Mouse (Mus musculus) lung, embryonic 16.5 days (tissue): ENCODE measurements around the gene Rbm7. TPM values are rescaled to one million over a fixed set of nuclear protein-coding genes. Genes with fewer than 3 reads are reported as not detected.
A peak's percentile ranks its signal among the peaks of the same experiment; 100 is the strongest.

Source experiments
- ATAC-seq: fragments of 200-750 bp; cut with Nextera tagmentation; 2 replicates; pipeline ENCODE4 v1.8.0; 2017; ENCODE audit warnings: low read depth, mild to moderate bottlenecking, moderate library complexity
- H3K27ac ChIP-seq: fragments of 300-500 bp; sonication (generic); 2 replicates; pipeline ENCODE4 v1.5.1; 2014; ENCODE audit warnings: mild to moderate bottlenecking, control low read depth, low read length
- H3K27me3 ChIP-seq: fragments of 300-500 bp; sonication (generic); 2 replicates; pipeline ENCODE4 v1.6.1; 2014; ENCODE audit warnings: low read depth, low read length, mixed read lengths; ENCODE audit not compliant: control insufficient read depth, insufficient read depth
- H3K36me3 ChIP-seq: fragments of 300-500 bp; sonication (generic); 2 replicates; pipeline ENCODE4 v1.6.1; 2014; ENCODE audit warnings: low read length; ENCODE audit not compliant: control insufficient read depth, insufficient read depth
- H3K4me1 ChIP-seq: fragments of 300-500 bp; sonication (generic); replicated peaks from 2 replicates; pipeline ENCODE4 v1.6.1; 2014; ENCODE audit warnings: low read length, mixed read lengths; ENCODE audit not compliant: control insufficient read depth, insufficient read depth
- H3K4me2 ChIP-seq: fragments of 300-500 bp; sonication (generic); 2 replicates; pipeline ENCODE4 v1.6.1; 2014; ENCODE audit warnings: low read depth, low read length, control low read depth
- H3K4me3 ChIP-seq: fragments of 300-500 bp; sonication (generic); 2 replicates; pipeline ENCODE4 v1.5.1; 2014; ENCODE audit warnings: mild to moderate bottlenecking, low read length, control low read depth
- H3K9ac ChIP-seq: fragments of 300-500 bp; sonication (generic); 2 replicates; pipeline ENCODE4 v1.6.1; 2014; ENCODE audit warnings: low read length, control low read depth
- H3K9me3 ChIP-seq: fragments of 300-500 bp; sonication (generic); 2 replicates; pipeline ENCODE4 v1.6.1; 2016; ENCODE audit warnings: low read length; ENCODE audit not compliant: control insufficient read depth
- WGBS: fragments of 180-500 bp; shearing (Covaris S2); extraction: QIAGEN DNeasy Blood & Tissue Kit; methylation state at CpG from one replicate; pipeline ENCODE4 v1.1.7; 2014; 5-methylcytosine and 5-hydroxymethylcytosine counted together
- polyA plus RNA-seq: library from polyadenylated mRNA; unstranded; fragments of >200 nt; fragmentation: Nextera tagmentation; extraction: Ambion mirVana; gene quantifications from 2 replicates; pipeline ENCODE4 v1.2.1, GENCODE M21; 2015

Rbm7 gene
- polyA plus RNA-seq, 1 experiment from 2014 or later = 137 TPM

GRCm38 (mm10) chr9:48495548-48495932 is 441 bp upstream of the Rbm7 start:
- H3K4me3 ChIP-seq = peak overlapping the region; percentile 75
- peaks cover 18% of the 10 kb centered on the region for H3K36me3 ChIP-seq
- peak overlapping the region; percentile 96 for H3K9ac ChIP-seq
- under 1% methylated on average over 34 of the region's 34 CpGs for WGBS
- peaks cover 13% of the 10 kb centered on the region for H3K4me1 ChIP-seq
- H3K4me2 ChIP-seq = peak overlapping the region; percentile 78
- H3K27ac ChIP-seq = peak overlapping the region; percentile 89
- no peaks in the 10 kb centered on the region for H3K27me3 ChIP-seq
- ATAC-seq = peak; percentile 54; the same call in 1 of the 2 replicates
- H3K9me3 ChIP-seq = no peaks in the 10 kb centered on the region

DNA sequence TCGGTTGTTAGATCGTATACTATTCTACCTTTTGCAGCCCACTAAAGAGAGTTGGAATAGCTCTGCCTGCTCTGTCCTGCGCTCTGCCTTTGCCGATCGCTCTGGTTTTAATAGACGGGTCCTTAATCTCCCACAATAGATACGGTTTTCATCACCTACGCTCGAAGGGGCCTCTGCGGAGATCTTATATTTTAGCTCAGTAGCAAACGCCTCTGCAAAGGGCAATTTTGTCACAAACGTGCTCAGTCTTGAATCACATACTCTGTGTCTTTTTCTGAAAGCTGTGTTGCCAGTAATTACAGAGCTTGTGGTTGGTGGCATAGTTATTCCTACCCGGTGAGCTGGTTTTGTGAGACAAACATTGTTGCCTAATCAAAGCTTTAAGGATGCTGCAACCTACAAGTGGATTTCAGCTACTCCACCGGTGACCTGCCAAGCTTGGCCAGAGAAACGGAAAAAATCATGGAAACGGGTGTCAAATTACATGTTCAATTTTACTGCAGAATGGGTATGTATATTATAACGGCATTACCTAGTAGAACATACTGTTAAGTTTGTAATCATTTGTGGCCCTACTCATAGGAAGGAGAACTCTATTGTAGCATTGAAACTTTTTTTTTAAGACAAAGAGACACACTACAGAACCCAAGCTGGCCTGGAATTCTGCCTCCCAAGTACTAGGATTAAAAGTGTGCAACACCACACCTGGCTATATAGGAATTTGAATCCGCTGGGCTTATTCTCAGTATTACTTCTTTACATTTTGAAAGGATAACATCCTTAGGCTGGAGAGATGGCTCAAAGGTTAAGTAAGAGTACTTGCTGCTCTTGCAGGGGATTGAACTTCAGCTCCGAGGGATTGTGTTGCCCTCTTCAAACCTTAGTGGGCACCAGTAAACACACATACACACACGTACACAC is 13.6 kb downstream of the Rbm7 start:
- no peaks in the 10 kb centered on the region for H3K9me3 ChIP-seq
- peaks cover 3% of the 10 kb centered on the region for H3K36me3 ChIP-seq
- peaks cover 7% of the 10 kb centered on the region; the same call in 1 of the 2 replicates for H3K4me1 ChIP-seq
- H3K4me2 ChIP-seq = peak overlapping the region; percentile 95
- no peak overlapping the region for H3K27ac ChIP-seq
- peak overlapping the region; percentile 38; the same call in 1 of the 2 replicates for H3K9ac ChIP-seq
- 28% methylated on average over 20 of the region's 20 CpGs for WGBS
- ATAC-seq = no peak
- H3K4me3 ChIP-seq = peak overlapping the region; percentile 94
- no peaks in the 10 kb centered on the region for H3K27me3 ChIP-seq

GRCm38 (mm10) chr9:48480411-48481213 is 14.5 kb downstream of the Rbm7 start, which contains the start of gene Rexo2:
TSS of gene Rexo2 (minus strand) at chr9:48480623.
- peak within 1 kb of the TSS; percentile 94 for H3K4me3 ChIP-seq
- peak; percentile 99 for ATAC-seq
- no peaks in the 10 kb centered on the region for H3K9me3 ChIP-seq
- H3K36me3 ChIP-seq = peaks cover 3% of the 10 kb centered on the region
- H3K27me3 ChIP-seq = no peaks in the 10 kb centered on the region
- no peak within 1 kb of the TSS for H3K27ac ChIP-seq
- H3K4me1 ChIP-seq = peaks cover 7% of the 10 kb centered on the region; the same call in 1 of the 2 replicates
- WGBS = 1% methylated on average over 49 of the region's 49 CpGs
- peak within 1 kb of the TSS; percentile 95 for H3K4me2 ChIP-seq
- peak within 1 kb of the TSS; percentile 80 for H3K9ac ChIP-seq

- Histone ChIP-seq H3K9ac (peak overlapping the region; percentile 80), H3K4me1 (peaks cover 7% of the 10 kb centered on the region; the same call in 1 of the 2 replicates), H3K27ac (no peak overlapping the region), H3K9me3 (no peaks in the 10 kb centered on the region), H3K27me3 (no peaks in the 10 kb centered on the region), H3K36me3 (peaks cover 2% of the 10 kb centered on the region; the same call in 1 of the 2 replicates), H3K4me2 (peak overlapping the region; percentile 95), H3K4me3 (peak overlapping the region; percentile 94)
- WGBS = 6% methylated on average over 25 of the region's 25 CpGs
- peak; percentile 31; the same call in 1 of the 2 replicates for ATAC-seq
Observed at GRCm38 (mm10) chr9:48479838-48480410, 15.2 kb downstream of the Rbm7 start.

DNA sequence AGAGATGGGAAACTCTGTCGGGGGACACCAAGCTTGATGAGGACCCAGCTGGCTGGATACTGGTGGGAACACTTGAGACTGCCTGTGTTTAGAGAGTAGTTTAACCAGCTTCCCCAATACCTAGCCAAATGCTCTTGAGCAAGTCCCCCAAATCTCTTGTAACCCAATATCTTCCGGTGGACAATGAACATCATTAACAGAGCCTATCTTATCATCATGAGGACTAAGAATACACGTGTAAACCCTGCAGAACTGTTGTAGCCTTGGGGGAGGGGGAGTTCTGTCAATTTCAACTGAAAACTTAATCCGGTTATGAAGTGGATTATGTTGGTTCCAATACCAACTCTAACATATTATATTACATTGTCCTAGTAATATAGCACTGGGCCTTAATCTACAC is 16.3 kb downstream of the Rbm7 start:
- H3K27ac ChIP-seq = no peak overlapping the region
- H3K36me3 ChIP-seq = no peaks in the 10 kb centered on the region
- ATAC-seq = no peak
- no peaks in the 10 kb centered on the region for H3K27me3 ChIP-seq
- no peak overlapping the region for H3K9ac ChIP-seq
- H3K9me3 ChIP-seq = no peaks in the 10 kb centered on the region
- WGBS = 81% methylated on average over 4 of the region's 4 CpGs
- H3K4me3 ChIP-seq = no peak overlapping the region
- no peak overlapping the region for H3K4me2 ChIP-seq
- peaks cover 7% of the 10 kb centered on the region; the same call in 1 of the 2 replicates for H3K4me1 ChIP-seq

GRCm38 (mm10) chr9:48476236-48477165 is 18.6 kb downstream of the Rbm7 start:
- peaks cover 7% of the 10 kb centered on the region; the same call in 1 of the 2 replicates for H3K4me1 ChIP-seq
- no peaks in the 10 kb centered on the region for H3K27me3 ChIP-seq
- no peaks in the 10 kb centered on the region for H3K36me3 ChIP-seq
- no peak for ATAC-seq
- H3K9me3 ChIP-seq = no peaks in the 10 kb centered on the region
- 82% methylated on average over 10 of the region's 10 CpGs for WGBS
- no peak overlapping the region for H3K27ac ChIP-seq
- H3K4me2 ChIP-seq = no peak overlapping the region
- no peak overlapping the region for H3K9ac ChIP-seq
- H3K4me3 ChIP-seq = no peak overlapping the region

DNA sequence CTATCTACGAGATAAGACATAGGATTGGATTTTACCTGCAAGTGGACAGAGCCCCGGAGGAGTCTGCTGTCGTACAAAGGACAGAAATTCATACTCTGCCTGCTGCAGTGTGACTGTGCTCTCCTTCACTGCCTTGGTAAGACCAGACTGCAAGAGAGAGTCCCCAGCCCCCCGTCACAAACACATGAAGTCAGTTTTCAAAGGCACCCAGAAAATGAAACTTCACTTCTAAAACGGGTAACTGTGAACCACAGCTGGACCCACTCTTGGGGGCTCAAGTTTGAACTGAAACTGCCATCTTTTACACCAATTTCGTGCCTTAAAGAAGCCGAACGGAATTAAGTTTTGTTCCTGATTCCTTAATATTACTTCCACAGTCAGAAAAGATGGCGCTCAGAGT is 20.7 kb downstream of the Rbm7 start:
- H3K27ac ChIP-seq = no peak overlapping the region
- no peak overlapping the region for H3K9ac ChIP-seq
- no peaks in the 10 kb centered on the region for H3K4me1 ChIP-seq
- WGBS = 91% methylated on average over 9 of the region's 9 CpGs
- H3K4me3 ChIP-seq = no peak overlapping the region
- no peak overlapping the region for H3K4me2 ChIP-seq
- no peak for ATAC-seq
- no peaks in the 10 kb centered on the region for H3K36me3 ChIP-seq
- no peaks in the 10 kb centered on the region for H3K27me3 ChIP-seq
- H3K9me3 ChIP-seq = no peaks in the 10 kb centered on the region

- Histone ChIP-seq H3K4me3 (no peak overlapping the region), H3K27me3 (no peaks in the 10 kb centered on the region), H3K36me3 (no peaks in the 10 kb centered on the region; the same call in 1 of the 2 replicates), H3K4me1 (no peaks in the 10 kb centered on the region), H3K4me2 (no peak overlapping the region), H3K9ac (no peak overlapping the region), H3K9me3 (no peaks in the 10 kb centered on the region), H3K27ac (no peak overlapping the region)
- no peak for ATAC-seq
- WGBS = 80% methylated on average over 12 of the region's 12 CpGs
Observed at GRCm38 (mm10) chr9:48473131-48473530, 22.0 kb downstream of the Rbm7 start.
